Mouse (Mus musculus) brown adipose tissue, adult 24 weeks (tissue): Measurements from ENCODE around the gene Sncb. TPM values are rescaled to one million over a fixed set of nuclear protein-coding genes. Genes with fewer than 3 reads are reported as not detected.

ENCODE experiments used
- H3K27ac ChIP-seq: fragments of 200-500 bp; replicated peaks from 2 replicates; pipeline ENCODE4 v1.5.1; 2012; ENCODE audit warnings: low read depth, mild to moderate bottlenecking, low read length
- H3K4me1 ChIP-seq: fragments of 200-500 bp; 2 replicates; pipeline ENCODE4 v1.6.1; 2012; ENCODE audit warnings: low read length, mixed read lengths; ENCODE audit not compliant: control insufficient read depth, insufficient read depth, insufficient read length
- H3K4me3 ChIP-seq: fragments of 200-500 bp; 2 replicates; pipeline ENCODE4 v1.5.1; 2012; ENCODE audit warnings: low read depth, mild to moderate bottlenecking, low read length, moderate library complexity; ENCODE audit not compliant: insufficient read depth
- polyA plus RNA-seq: library from polyadenylated mRNA; stranded (reverse); fragments of >200 nt; gene quantifications from 2 replicates; pipeline ENCODE4 v1.2.4, GENCODE M21; 2012; ENCODE audit not compliant: missing spikeins, insufficient read depth, insufficient read length

Gene Sncb
- polyA plus RNA-seq, 1 experiment, result not detected

DNA sequence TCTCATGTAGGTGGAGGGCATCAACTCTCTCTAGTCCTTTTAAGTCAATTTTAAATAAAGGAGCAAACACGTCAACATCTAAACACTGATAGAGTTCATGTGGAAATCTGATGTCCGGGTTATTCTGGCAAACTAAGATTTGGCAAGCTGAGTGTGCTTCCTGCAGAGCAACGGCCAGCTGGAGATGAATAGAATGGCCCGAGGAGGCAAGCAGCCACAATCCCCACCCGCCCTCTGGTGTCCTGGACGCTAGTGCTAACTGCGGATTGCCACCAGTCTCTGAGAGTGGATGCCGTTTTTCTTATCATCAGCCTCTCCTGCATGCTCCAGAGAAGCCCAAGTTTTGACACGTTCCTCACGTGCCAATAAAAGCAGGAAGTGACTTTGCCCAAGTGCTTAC lies 19.5 kb downstream of the Sncb start:
- Histone ChIP-seq H3K4me1 (no peaks in the 10 kb centered on the region), H3K27ac (no peak overlapping the region), H3K4me3 (no peak overlapping the region)

GRCm38 (mm10) chr13:54746110-54746509 lies 20.3 kb downstream of the Sncb start:
- Histone ChIP-seq H3K4me1 (no peaks in the 10 kb centered on the region), H3K4me3 (no peak overlapping the region)

DNA sequence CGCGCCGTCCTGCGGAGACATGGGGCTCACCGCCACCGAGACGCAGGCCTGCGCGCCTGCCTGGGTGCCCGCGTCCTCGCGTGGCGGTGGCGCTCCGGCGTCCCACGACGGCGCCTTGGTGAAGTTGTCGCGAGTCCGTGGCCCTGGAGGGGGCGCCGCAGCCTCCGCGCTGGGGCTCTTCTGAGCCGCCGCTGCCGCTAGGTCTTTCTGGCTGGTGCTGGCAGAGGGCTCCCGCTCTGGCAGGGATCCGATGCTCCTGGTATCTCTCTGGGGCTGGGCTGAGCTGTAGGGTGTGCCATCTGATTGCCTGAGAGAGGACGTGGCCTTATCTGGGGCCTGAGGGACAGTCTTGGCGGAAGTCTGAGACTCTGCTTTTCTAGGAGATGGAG lies 28.2 kb downstream of the Sncb start:
- no peaks in the 10 kb centered on the region for H3K4me1 ChIP-seq
- peak overlapping the region; percentile 3; the same call in 1 of the 2 replicates for H3K4me3 ChIP-seq
- H3K27ac ChIP-seq, result no peak overlapping the region

More at GRCm38 (mm10) chr13:54746110-54746509, 20.3 kb downstream of the Sncb start:
- no peak overlapping the region for H3K27ac ChIP-seq

DNA sequence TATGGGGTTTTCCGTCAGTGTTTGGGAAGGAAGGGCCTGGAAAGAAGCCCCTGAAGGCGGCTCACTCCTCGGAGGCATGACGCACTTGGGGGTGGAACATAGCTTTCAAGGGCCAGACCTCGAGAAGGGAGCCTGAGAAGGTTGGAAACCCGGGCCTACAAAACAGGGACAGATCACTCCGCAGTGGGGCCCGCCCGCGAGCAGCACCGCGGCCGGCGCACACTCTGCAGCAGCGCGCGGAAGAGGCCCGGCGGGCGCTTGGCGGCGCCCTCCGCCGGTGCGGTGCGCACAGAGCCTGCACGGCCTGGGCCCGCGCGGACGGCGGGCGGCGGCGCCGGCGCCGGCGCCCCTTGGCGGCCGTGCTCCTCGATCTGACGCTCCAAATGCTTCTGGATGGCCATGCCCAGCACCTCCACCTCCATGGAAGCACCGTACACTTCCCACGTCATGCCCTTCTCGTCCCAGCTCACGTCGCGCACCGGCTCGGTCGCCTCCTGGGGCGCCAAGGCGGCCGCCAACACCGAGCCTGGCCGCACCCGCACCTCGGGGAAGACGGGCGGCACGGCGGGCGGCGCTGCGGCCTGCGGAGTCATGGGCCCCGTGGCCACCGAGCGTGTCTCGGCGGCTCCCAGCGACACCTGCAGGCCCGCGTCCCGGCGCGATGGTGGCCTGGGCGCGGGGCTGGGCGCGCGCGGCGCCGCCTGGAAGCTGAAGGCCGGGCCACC lies 28.7 kb downstream of the Sncb start:
- Histone ChIP-seq H3K4me3 (peak overlapping the region; percentile 35; the same call in 1 of the 2 replicates), H3K27ac (no peak overlapping the region), H3K4me1 (no peaks in the 10 kb centered on the region)

- H3K4me1 ChIP-seq, result no peaks in the 10 kb centered on the region
- no peak overlapping the region for H3K4me3 ChIP-seq
- H3K27ac ChIP-seq, result no peak overlapping the region
Observed at GRCm38 (mm10) chr13:54736931-54737330, 29.5 kb downstream of the Sncb start.

DNA sequence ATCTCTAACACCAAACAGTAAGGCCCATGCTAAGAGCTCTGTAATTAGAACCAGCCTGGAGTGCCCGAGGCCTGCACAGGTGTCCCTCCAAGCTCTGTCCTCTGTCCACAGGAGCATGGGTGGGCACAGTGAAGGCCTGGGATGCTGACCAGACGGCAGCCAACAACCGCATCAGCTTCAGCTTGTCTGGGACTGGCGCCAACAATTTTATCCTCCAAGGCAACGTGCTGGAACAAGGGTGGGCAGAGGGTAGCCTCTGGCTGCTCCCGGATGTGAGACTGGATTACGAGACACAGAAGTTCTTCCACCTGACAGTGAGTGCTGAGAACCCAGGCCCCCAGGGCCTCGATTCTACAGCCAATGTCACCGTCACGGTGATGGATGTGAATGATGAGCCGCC lies 40.3 kb downstream of the Sncb start:
- Histone ChIP-seq H3K4me1 (no peaks in the 10 kb centered on the region), H3K4me3 (no peak overlapping the region), H3K27ac (no peak overlapping the region)

- Histone ChIP-seq H3K27ac (no peak overlapping the region), H3K4me1 (no peaks in the 10 kb centered on the region), H3K4me3 (no peak overlapping the region)
Observed at GRCm38 (mm10) chr13:54723143-54723542, 43.3 kb downstream of the Sncb start.

DNA sequence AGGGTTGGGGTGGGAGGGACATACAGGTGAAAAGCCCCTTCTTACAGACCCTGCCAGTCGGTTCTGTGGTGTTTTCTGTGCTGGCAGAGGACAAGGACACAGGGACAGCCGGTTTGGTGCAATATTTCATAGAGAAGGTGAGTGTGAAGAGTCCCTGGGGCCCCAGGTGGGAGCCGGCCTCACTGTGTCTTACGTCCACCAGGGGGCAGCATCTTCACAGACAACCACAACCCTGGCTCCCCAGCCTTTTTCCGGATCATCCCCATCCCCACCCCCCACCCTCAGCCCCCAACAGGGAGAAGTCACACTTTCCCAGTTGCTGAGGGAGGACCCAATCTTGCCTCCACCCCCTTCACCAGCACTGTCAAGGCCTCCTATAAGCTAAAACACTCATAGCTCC lies 49.5 kb downstream of the Sncb start:
- Histone ChIP-seq H3K4me1 (no peaks in the 10 kb centered on the region), H3K27ac (no peak overlapping the region), H3K4me3 (no peak overlapping the region)

- H3K4me3 ChIP-seq, result no peak overlapping the region
- no peak overlapping the region for H3K27ac ChIP-seq
- H3K4me1 ChIP-seq, result no peaks in the 10 kb centered on the region
Observed at GRCm38 (mm10) chr13:54714996-54715395, 51.4 kb downstream of the Sncb start.

- H3K4me3 ChIP-seq, result no peak overlapping the region
- no peak overlapping the region for H3K27ac ChIP-seq
- H3K4me1 ChIP-seq, result no peaks in the 10 kb centered on the region
Observed at GRCm38 (mm10) chr13:54714393-54714792, 52.0 kb downstream of the Sncb start.

GRCm38 (mm10) chr13:54710866-54711265 lies 55.5 kb downstream of the Sncb start:
- no peak overlapping the region for H3K27ac ChIP-seq

More at GRCm38 (mm10) chr13:54710866-54711265, 55.5 kb downstream of the Sncb start:
- Histone ChIP-seq H3K4me3 (no peak overlapping the region), H3K4me1 (no peaks in the 10 kb centered on the region)

Other genes starting within 250 kb of the Sncb start
- 122 and 176 TPM in 2 replicates for gene 4833439L19Rik, start 201.2 kb downstream of the Sncb start, polyA plus RNA-seq
- 3.7 and 6.7 TPM in 2 replicates for gene Arl10, start 191.6 kb downstream of the Sncb start, polyA plus RNA-seq
- gene Nop16, start 176.5 kb downstream of the Sncb start, polyA plus RNA-seq, result 16.0 and 18.0 TPM in 2 replicates
- 305 and 329 TPM in 2 replicates for gene Higd2a, start 176.4 kb downstream of the Sncb start, polyA plus RNA-seq
- gene Cltb, start 155.3 kb downstream of the Sncb start, polyA plus RNA-seq, result 44.2 and 48.8 TPM in 2 replicates
- 26.1 and 26.3 TPM in 2 replicates for gene Faf2, start 144.8 kb downstream of the Sncb start, polyA plus RNA-seq
- gene Rnf44, start 72.7 kb downstream of the Sncb start, polyA plus RNA-seq, result 46.7 and 49.4 TPM in 2 replicates
- gene Cdhr2, start 65.1 kb downstream of the Sncb start, polyA plus RNA-seq, result not detected in 2 replicates
- gene Gprin1, start 16.7 kb downstream of the Sncb start, polyA plus RNA-seq, result not detected in 2 replicates
- gene Eif4e1b, start 17.4 kb upstream of the Sncb start, polyA plus RNA-seq, result not detected in 2 replicates
- gene Tspan17, start 22.8 kb upstream of the Sncb start, polyA plus RNA-seq, result 29.5 and 42.0 TPM in 2 replicates
- 3.1 and 3.6 TPM in 2 replicates for gene Unc5a, start 182.8 kb upstream of the Sncb start, polyA plus RNA-seq